Mouse (Mus musculus) kidney, postnatal 25 days (tissue): ENCODE measurements at regions not wholly inside any gene's neighbourhood (a gene's known extent, or its start where the extent isn't known, plus 50 kb on each side); places are given as distances from the start of the nearest gene placed in this dataset.

Source experiments
- DNase-seq, 2 experiments: peaks; one replicate each; pipeline ENCODE4 v3.0.0; 2021; ENCODE audit warnings: mixed read lengths in 2 of 2

DNA sequence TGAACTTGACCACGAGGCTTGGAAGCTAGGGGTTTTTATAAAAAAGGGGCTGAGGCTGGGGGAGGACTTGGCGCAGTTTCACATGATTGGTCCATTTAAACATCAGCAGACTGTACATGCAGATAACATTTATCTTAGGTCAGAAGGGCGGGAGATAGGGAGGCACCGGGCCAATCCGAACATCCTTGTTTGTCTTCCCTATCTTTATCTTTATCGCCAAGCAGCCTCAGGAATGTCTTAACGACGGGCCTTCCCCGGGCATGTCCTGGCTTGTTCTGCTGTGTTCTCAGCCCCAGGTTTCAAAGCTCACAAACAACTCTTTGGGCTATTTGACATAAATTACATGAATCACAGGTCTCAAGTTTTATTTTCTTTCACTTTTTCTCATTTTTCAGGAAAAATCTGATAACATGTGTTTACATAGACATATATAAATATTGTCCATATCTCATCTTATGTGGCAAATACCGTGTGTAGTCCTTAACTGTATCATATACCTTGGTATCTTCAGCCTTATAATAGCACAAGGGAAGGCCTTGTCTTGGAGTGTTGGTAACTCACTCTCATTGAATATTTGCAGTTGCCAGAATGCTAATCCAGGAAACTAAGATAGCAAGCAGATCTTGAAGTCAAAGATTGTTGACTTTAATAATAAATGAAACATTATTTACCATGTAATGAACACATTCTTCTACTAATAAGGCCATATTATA lies 931.0 kb downstream of the A830018L16Rik start:
- no peak for DNase-seq

DNA sequence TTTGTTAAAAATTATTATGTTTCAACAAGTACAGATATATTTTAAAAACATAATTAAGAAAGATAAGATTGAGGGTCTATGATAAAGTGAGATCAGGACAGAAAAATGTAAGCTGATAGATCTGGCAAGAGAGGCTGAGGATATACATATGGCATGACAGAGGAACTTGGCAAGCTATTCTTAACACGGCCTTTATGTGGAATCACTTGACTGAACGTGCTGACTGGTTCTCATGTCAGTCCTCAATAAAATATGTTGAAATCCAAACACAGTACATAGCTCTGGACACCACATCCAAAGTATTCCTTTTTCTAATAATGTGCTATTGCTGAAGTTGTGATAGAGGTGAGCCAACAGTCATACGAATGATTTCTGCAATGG lies 931.5 kb downstream of the A830018L16Rik start:
- DNase-seq, result no peak

- DNase-seq, result no peak
Observed at GRCm38 (mm10) chr1:12354531-12354930, 940.6 kb downstream of the A830018L16Rik start.

GRCm38 (mm10) chr1:12367872-12368271 lies 954.0 kb downstream of the A830018L16Rik start:
- no peak for DNase-seq

DNA sequence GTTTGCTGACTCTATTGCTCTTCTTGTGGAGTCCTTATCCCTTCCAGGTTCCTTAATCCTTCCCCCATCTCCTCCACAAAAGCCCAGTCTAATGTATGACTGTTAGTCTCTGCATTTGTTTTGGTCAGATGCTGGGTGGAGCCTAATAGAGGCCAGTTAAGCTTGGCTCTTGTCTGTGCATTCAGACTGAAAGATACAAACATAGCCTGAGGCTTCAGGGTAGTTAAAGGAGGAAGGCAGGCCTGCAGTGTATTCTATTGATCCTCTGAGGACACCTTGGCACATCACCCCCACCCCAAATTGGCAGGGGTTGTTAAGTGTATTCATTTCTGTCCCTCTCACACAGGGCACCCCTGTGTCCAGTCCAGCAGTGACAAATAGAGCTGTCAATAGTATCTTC lies 959.1 kb downstream of the A830018L16Rik start:
- no peak for DNase-seq

- DNase-seq, result peak; percentile 23 to 28
Observed at GRCm38 (mm10) chr1:12398146-12398884, 984.4 kb downstream of the A830018L16Rik start.

- no peak for DNase-seq
Observed at GRCm38 (mm10) chr1:12405391-12406270, 991.7 kb downstream of the A830018L16Rik start.

DNA sequence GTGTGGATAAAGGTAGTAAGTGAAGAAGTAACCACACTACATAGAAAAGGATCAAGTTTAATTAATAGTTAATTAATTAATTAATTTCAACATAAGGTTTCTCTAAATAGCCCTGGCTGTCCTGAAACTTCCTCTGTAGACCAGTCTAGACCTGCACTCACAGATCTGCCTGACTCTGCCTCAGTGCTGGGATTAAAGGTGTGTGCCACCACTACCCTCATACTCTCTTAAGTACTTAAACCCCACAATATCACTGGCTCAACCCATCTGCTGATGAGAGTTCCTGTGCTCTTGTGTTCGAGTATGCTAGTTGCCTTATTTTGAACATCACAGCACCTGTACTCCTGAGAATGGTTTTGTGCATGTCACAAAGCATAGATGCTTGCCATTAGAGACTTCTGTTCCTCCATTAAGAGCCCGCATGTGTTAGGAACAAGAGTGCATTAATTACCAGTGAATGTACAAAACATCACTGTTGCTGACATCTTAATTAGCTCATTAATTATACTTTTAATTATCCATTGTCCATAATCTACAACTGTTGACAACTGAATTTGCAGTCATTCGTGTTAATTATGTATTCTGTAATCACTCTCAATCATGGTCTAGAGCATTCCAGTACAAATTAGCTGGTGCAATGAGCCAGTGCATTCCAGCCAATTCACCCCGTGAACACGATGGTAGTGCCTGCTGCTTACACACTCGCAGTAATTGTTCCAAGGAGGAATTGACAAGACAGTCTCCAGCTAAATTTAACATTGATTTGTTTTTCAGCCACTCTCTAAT lies 996.0 kb downstream of the A830018L16Rik start:
- no peak for DNase-seq

- DNase-seq, result peak in 1 of 2 experiments; percentile 5
Observed at GRCm38 (mm10) chr1:12410524-12410886, 996.6 kb downstream of the A830018L16Rik start.

DNA sequence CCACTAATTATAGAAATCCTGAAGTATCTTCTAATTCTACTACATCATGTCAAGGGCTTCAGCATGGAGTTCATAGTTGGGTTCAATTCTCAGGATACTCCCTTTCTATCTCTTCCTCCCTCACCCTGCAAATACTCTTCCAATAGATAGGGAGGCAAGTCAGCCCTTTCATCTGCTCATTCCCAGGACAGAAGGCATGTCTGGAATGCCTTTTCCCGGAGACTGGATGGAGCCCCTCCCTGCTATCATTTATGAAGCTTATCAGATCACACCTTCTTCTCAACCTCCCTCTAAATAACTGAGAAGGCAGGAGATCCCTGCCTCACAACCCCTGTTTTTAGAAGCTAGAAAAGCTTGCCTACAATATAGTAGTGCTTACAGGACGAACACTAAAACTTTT lies 1010.6 kb downstream of the A830018L16Rik start:
- no peak for DNase-seq

DNA sequence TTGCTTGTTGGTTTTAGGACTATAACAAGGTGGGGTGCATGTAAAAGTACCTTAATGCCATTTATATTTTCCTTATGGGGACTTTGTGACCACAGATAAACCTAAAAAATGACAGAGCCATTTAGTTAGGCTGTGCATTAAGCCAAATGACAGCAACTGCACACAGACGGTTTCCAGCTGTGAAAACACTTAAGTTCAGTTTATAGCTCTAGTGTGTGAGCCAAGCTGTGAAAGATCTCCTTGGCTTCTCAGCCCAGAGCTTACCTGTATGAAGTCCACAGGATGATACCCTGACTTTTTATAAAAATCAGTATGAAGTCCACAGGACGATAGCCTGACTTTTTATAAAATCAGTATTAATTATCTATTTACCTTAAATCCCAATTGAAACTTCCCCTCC lies 1024.0 kb downstream of the A830018L16Rik start:
- no peak for DNase-seq

GRCm38 (mm10) chr1:12466255-12466654 lies 1052.3 kb downstream of the A830018L16Rik start:
- DNase-seq, result no peak

DNA sequence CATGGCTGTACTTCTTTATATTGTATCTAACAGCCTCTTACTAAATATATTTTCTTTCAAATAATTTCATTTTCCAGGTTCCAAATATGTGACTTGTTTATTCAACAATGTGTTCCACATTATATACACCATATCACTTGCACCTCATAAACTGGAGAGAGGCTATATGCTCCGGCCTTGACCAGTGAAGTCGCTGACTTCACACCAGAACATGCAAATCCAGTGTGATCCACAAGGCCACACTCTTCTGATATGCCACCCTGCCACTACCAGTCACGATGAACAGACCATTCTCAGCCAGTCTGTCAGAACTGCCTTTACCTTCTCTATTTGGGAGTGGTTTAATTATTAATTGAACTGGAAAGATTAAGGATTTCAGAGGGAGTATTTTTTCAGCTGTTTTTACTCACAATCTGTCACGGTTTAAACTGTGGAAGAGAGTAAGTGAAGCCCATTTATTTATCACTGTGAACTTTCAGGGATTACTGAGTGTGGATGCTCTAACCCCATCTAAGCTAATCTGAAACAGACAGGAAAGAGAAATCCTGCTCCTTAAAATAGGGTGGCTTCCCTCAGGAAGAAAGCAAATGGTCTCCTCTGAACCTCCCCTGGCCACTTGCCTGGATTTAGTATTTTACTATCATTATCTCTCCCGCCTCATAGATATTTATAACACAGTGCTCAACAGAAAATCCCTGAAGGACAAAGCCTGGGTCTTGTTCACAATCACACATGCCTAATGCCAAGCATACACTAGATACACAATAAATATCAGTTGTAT lies 1065.3 kb downstream of the A830018L16Rik start:
- no peak for DNase-seq

DNA sequence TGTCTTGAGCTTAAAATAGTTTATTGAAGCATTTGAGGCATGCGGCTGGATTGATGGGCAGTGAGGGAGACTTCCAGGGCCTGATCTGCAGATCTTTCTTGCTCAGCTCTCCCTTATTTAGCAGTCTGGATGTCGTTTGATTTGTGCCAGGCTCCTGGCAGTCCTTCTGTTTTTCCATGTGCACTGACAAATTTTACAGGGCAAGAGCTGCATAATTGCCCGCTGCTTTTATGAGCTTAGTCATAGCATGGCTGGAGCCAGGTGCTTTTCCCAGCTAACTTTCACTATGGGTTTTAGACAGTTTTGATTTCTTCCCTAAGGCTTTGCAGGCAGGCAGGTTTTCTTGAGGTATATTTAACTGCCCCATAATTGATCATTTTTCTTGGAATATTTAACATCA lies 1086.5 kb downstream of the A830018L16Rik start:
- DNase-seq, result no peak

GRCm38 (mm10) chr1:12507997-12508396 lies 1094.1 kb downstream of the A830018L16Rik start:
- DNase-seq, result no peak

DNA sequence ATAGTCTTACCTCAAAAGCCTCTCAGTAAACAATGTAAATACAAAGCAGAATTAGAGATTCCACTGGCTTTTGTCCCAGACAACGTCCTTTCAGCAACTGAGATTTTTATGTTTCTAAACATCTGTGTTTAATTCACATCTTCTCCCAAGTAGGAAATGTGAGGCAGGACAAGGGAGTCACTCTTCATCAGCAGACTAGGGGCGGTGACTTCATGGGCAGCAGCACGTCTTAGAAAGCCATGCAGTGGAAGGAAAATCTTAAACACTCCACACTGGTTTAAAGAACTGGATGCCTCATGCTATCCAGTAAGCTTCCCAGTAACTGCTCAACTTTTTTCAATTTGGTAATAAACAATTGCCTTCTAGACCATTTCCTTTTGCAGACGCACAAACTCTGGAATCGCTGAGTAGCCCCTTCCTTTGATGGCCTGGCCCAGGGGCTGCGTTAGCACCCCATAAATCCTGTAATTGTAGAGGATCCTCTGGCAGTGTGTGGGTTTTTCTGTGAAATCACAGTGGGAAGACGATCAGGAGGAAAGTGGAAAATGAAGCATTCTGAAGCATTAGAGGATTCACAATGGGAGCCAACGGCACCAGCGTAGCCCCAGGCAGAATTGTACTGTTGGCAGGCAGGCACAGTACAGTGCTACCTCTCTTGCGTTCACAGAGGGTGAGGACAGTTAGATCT lies 1096.4 kb downstream of the A830018L16Rik start:
- DNase-seq, result no peak

GRCm38 (mm10) chr1:12519601-12520000 lies 1105.7 kb downstream of the A830018L16Rik start:
- no peak for DNase-seq

DNA sequence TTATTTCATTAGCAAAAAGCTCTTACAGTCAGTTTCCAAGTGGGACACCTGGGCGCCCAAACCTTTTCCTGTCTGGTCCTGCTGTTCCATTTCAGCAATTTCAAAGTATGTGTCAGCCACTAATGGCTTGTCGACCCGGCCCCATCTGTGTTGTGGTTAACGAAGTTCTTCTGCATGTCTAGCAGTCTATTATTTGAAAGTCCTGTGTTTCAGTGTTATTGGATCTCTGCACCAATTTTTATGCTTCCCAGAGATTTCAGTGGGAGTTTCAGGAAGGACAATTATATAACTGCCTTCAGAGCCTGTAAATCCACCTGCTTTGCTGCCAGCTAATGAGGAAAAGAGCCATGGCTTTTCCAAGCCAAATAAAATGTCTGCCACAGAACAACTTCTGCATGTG lies 1142.0 kb downstream of the A830018L16Rik start:
- no peak for DNase-seq

DNA sequence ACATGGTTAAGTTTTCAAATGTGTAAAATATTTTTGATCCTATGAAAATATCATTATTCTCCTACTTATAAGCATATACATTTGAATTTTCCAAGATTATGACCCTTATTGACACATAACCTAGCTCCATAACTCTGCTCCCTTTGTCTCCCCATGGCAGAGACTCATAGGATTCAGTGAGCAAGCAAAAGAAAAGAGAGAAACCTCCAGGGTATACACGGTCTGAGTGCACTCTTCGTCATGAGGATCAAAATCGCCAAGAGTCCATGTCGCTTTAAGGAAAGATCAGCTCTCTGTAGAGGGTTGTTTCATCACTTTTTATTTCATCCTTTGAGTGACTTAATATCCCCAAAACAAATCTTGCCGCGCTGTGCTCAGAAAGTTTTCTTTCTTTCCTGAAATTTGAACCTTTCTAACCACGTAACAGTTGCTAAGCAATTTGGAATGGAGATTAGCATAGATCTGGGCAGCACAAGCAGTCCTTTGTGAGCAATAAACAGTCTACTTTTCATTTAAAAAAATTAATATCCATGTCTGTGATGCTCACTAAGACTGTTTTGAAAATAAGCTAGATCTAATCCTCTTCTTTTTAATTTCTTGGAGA lies 1158.0 kb downstream of the A830018L16Rik start:
- no peak for DNase-seq

- no peak for DNase-seq
Observed at GRCm38 (mm10) chr1:12572770-12573169, 1158.9 kb downstream of the A830018L16Rik start.

GRCm38 (mm10) chr1:12574274-12574673 lies 1160.4 kb downstream of the A830018L16Rik start:
- no peak for DNase-seq
